Mouse (Mus musculus) hindbrain, embryonic 13.5 days (tissue): ENCODE measurements around the gene Tbkbp1. TPM values are rescaled to one million over a fixed set of nuclear protein-coding genes. Genes with fewer than 3 reads are reported as not detected.

ENCODE experiments used
- microRNA-seq: library from miRNA; unstranded; fragments of <30 nt; microRNA quantifications from one replicate; pipeline ENCODE4, GENCODE M21; 2016
- polyA plus RNA-seq: library from polyadenylated mRNA; unstranded; fragments of >200 nt; fragmentation: Nextera tagmentation; extraction: Ambion mirVana; gene quantifications from 2 replicates; pipeline ENCODE4 v1.2.1, GENCODE M21; 2015

The Tbkbp1 gene
- polyA plus RNA-seq, 1 experiment from 2014 or later = 8.2 TPM

Small RNA genes within 50 kb of the gene (microRNA-seq; reads per million reads assigned to microRNA genes)
- gene Mir7235 = not detected

Other genes with a start within 250 kb of the Tbkbp1 start
- gene Cdk5rap3, start 235.0 kb downstream of the Tbkbp1 start, polyA plus RNA-seq = 92.9 and 100 TPM in 2 replicates
- 0.29 and 0.43 TPM in 2 replicates for gene Prr15l, start 223.4 kb downstream of the Tbkbp1 start, polyA plus RNA-seq
- 20.5 and 22.6 TPM in 2 replicates for gene Pnpo, start 207.5 kb downstream of the Tbkbp1 start, polyA plus RNA-seq
- 15.9 and 17.2 TPM in 2 replicates for gene Sp2, start 168.5 kb downstream of the Tbkbp1 start, polyA plus RNA-seq
- gene Sp6, start 138.1 kb downstream of the Tbkbp1 start, polyA plus RNA-seq = 0.10 and 0.29 TPM in 2 replicates
- 14.4 and 15.3 TPM in 2 replicates for gene Scrn2, start 121.6 kb downstream of the Tbkbp1 start, polyA plus RNA-seq
- 3.2 and 5.6 TPM in 2 replicates for gene Lrrc46, start 110.1 kb downstream of the Tbkbp1 start, polyA plus RNA-seq
- 59.4 and 62.0 TPM in 2 replicates for gene Mrpl10, start 109.9 kb downstream of the Tbkbp1 start, polyA plus RNA-seq
- gene Osbpl7, start 100.9 kb downstream of the Tbkbp1 start, polyA plus RNA-seq = 9.6 and 10.7 TPM in 2 replicates
- 0.16 and 0.21 TPM in 2 replicates for gene Tbx21, start 36.2 kb downstream of the Tbkbp1 start, polyA plus RNA-seq
- 36.7 and 39.7 TPM in 2 replicates for gene Kpnb1, start 36.4 kb upstream of the Tbkbp1 start, polyA plus RNA-seq
- gene Npepps, start 129.1 kb upstream of the Tbkbp1 start, polyA plus RNA-seq = 154 and 156 TPM in 2 replicates
- 38.4 and 39.0 TPM in 2 replicates for gene Mrpl45, start 164.2 kb upstream of the Tbkbp1 start, polyA plus RNA-seq
- 0.16 and 0.25 TPM in 2 replicates for gene Gpr179, start 200.6 kb upstream of the Tbkbp1 start, polyA plus RNA-seq
- gene Socs7, start 211.1 kb upstream of the Tbkbp1 start, polyA plus RNA-seq = 8.4 and 9.2 TPM in 2 replicates